Mouse (Mus musculus): ENCODE data around the gene Ndufa4l2. TPM values are rescaled to one million over a fixed set of nuclear protein-coding genes. Genes with fewer than 3 reads are reported as not detected.

Ndufa4l2 gene
- polyA plus RNA-seq, 1 experiment from 2014 or later, result 59.8 TPM

DNA sequence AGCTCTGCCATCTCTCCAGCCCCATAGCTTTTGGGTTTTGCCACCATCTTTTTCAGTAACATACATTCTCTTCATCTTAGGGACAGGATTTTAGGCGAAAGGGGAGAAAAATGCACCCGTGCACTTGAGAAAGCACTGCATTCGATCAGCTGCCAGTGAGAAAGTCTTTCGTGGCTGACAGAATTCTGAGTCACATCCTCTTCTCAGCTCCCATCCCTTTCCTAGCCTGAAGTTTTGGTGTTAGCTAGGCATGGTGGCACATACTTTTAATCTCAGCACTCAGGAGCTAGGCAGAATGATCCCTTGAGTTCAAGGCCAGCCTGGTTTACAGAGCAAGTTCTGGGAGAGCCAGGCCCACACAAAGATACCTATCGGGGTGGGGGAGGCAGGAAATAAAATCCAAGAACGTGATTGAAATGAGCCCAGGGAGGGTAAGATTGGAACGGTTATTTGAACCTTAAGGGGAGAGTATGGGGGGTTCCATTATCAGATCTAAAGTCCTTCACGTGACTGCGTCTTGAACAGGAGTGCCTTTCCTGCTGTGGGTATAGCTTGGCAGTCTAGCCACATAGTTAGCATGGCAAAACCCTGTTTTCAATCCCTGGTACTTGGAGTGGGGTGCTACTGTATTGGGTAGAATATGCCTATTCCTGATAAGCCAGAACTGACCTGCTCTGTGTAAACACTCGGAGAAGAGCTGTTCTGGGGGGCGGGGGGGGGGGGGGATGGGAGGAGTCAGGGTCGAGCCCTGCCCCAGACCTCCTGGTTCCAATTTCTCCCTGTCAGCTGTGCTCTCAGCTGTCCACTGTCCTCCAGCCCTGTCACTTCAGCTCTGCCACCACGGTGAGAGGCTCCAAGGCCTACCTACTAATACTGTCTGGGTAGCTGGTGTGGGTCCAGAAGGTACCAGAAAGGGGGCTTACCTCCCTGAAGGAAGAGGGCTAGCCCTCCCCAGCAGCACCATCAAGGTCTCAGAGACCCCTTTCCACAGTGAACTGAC, 13.6 kb upstream of the Ndufa4l2 start, which contains the start of gene Stac3:
Stac3 (plus strand) TSS at position 793 of the 1,000 bp plus-strand sequence.
- no peak for ATAC-seq (replicated peaks; ENCODE audit: extremely low read depth, insufficient read depth, low FRiP score)
- Histone ChIP-seq H3K9ac (ENCODE audit: low read length) (no peak within 1 kb of the TSS), H3K36me3 (ENCODE audit: control insufficient read depth, insufficient read depth) (peaks cover 40% of the 10 kb centered on the region), H3K4me1 (ENCODE audit: control insufficient read depth, insufficient read depth, low read length) (no peaks in the 10 kb centered on the region), H3K27ac (ENCODE audit: low read length) (no peak within 1 kb of the TSS), H3K4me2 (ENCODE audit: low read depth, low read length) (no peak within 1 kb of the TSS), H3K27me3 (ENCODE audit: control insufficient read depth, insufficient read depth, low read length) (no peaks in the 10 kb centered on the region), H3K9me3 (replicated peaks; ENCODE audit: control insufficient read depth, low read length) (no peaks in the 10 kb centered on the region), H3K4me3 (ENCODE audit: low read length) (no peak within 1 kb of the TSS)
- WGBS, result 61% methylated on average over 13 of the region's 13 CpGs

DNA sequence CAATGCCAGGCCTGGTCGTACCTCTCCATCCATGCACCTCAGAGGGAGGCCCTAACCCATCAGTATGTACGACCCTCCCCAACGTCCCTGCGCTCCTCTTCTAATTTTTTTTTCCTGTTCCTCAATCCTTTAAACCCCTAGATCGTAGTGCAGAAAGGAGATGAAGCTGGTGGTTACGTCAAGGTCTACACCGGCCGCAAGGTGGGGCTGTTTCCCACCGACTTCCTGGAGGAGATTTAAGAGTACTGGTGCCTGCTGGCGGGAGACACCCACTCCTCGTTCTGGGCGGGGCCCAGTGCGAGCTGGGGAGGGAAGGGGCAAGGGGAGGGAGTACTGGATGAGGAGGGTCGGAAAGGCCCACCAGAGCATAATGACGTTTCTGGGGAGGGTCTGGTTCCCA, 6.5 kb upstream of the Ndufa4l2 start:
- Histone ChIP-seq H3K4me3 (ENCODE audit: low read length) (no peak overlapping the region; the same call in 1 of the 2 replicates), H3K4me1 (ENCODE audit: control insufficient read depth, insufficient read depth, low read length) (peaks cover 23% of the 10 kb centered on the region), H3K4me2 (ENCODE audit: low read depth, low read length) (peak overlapping the region; percentile 80), H3K9ac (ENCODE audit: low read length) (no peak overlapping the region), H3K9me3 (replicated peaks; ENCODE audit: control insufficient read depth, low read length) (no peaks in the 10 kb centered on the region), H3K27me3 (ENCODE audit: control insufficient read depth, insufficient read depth, low read length) (peaks cover 48% of the 10 kb centered on the region), H3K27ac (ENCODE audit: low read length) (no peak overlapping the region), H3K36me3 (ENCODE audit: control insufficient read depth, insufficient read depth) (no peaks in the 10 kb centered on the region)
- WGBS, result 7% methylated on average over 15 of the region's 15 CpGs
- ATAC-seq (replicated peaks; ENCODE audit: extremely low read depth, insufficient read depth, low FRiP score), result no peak

DNA sequence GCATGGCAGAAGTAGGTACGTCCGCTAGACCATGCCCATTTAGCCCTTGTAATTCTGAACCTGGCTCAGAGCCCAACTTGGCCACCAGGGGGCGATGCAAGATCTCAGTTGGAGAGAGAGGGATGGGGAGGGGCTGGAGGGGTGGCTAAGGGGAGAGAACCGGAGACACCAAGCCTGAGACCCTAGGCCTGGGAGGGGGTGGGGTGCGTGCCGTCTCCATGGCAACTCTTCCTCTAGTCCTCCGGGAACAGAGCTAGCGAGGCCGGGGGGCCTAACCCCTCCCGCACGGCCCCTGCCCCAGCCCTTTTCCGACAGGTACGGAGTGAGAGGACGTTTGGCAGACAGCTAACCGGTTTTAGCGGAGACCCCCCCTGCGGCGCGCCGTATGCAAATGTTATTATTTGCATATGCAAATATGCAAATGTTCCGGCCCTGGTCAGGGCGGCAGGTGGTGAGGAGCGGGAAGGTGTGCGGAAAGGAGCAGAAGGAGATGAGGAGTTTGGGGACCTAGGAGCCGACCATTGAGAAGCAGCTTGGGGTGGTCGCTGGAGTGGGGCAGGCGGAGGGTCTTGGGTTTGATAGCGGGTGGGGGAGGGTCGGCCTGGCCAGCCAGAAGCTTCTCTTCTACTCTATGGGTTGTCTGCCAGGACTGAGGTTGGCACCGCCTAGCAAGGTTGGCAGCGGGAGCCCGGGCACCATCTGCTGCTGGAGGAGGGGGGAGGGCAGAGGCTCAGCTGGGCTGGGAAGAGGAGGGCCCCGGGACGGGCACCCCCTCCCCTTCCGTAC, 5.5 kb upstream of the Ndufa4l2 start:
- WGBS, result 1% methylated on average over 35 of the region's 35 CpGs
- H3K4me1 ChIP-seq (ENCODE audit: control insufficient read depth, insufficient read depth, low read length), result peaks cover 30% of the 10 kb centered on the region
- peaks cover 55% of the 10 kb centered on the region for H3K27me3 ChIP-seq (ENCODE audit: control insufficient read depth, insufficient read depth, low read length)
- peak; percentile 55; the same call in 1 of the 2 replicates for ATAC-seq (replicated peaks; ENCODE audit: extremely low read depth, insufficient read depth, low FRiP score)
- H3K4me2 ChIP-seq (ENCODE audit: low read depth, low read length), result peak overlapping the region; percentile 80
- H3K4me3 ChIP-seq (ENCODE audit: low read length), result peak overlapping the region; percentile 52
- H3K9ac ChIP-seq (ENCODE audit: low read length), result peak overlapping the region; percentile 23; the same call in 1 of the 2 replicates
- no peaks in the 10 kb centered on the region for H3K9me3 ChIP-seq (replicated peaks; ENCODE audit: control insufficient read depth, low read length)
- no peak overlapping the region for H3K27ac ChIP-seq (ENCODE audit: low read length)
- H3K36me3 ChIP-seq (ENCODE audit: control insufficient read depth, insufficient read depth), result no peaks in the 10 kb centered on the region

- Histone ChIP-seq H3K4me2 (ENCODE audit: low read depth, low read length) (peak overlapping the region; percentile 80; the same call in 1 of the 2 replicates), H3K27me3 (ENCODE audit: control insufficient read depth, insufficient read depth, low read length) (peaks cover 60% of the 10 kb centered on the region), H3K27ac (ENCODE audit: low read length) (no peak overlapping the region), H3K9ac (ENCODE audit: low read length) (no peak overlapping the region; the same call in 1 of the 2 replicates), H3K9me3 (replicated peaks; ENCODE audit: control insufficient read depth, low read length) (no peaks in the 10 kb centered on the region), H3K36me3 (ENCODE audit: control insufficient read depth, insufficient read depth) (no peaks in the 10 kb centered on the region), H3K4me3 (ENCODE audit: low read length) (peak overlapping the region; percentile 52; the same call in 1 of the 2 replicates), H3K4me1 (ENCODE audit: control insufficient read depth, insufficient read depth, low read length) (peaks cover 37% of the 10 kb centered on the region)
- ATAC-seq (replicated peaks; ENCODE audit: extremely low read depth, insufficient read depth, low FRiP score), result no peak
- 23% methylated on average over 17 of the region's 17 CpGs for WGBS
Observed at GRCm38 (mm10) chr10:127509837-127510701, 4.7 kb upstream of the Ndufa4l2 start.

GRCm38 (mm10) chr10:127510895-127511617, 3.7 kb upstream of the Ndufa4l2 start:
- no peak overlapping the region for H3K9ac ChIP-seq (ENCODE audit: low read length)
- H3K4me1 ChIP-seq (ENCODE audit: control insufficient read depth, insufficient read depth, low read length), result peaks cover 42% of the 10 kb centered on the region
- H3K9me3 ChIP-seq (replicated peaks; ENCODE audit: control insufficient read depth, low read length), result no peaks in the 10 kb centered on the region
- peak overlapping the region; percentile 94 for H3K4me2 ChIP-seq (ENCODE audit: low read depth, low read length)
- no peak overlapping the region for H3K27ac ChIP-seq (ENCODE audit: low read length)
- peak overlapping the region; percentile 61 for H3K4me3 ChIP-seq (ENCODE audit: low read length)
- H3K27me3 ChIP-seq (ENCODE audit: control insufficient read depth, insufficient read depth, low read length), result peaks cover 60% of the 10 kb centered on the region
- no peaks in the 10 kb centered on the region for H3K36me3 ChIP-seq (ENCODE audit: control insufficient read depth, insufficient read depth)
- ATAC-seq (replicated peaks; ENCODE audit: extremely low read depth, insufficient read depth, low FRiP score), result no peak
- WGBS, result 16% methylated on average over 11 of the region's 11 CpGs

GRCm38 (mm10) chr10:127511634-127512306, 3.0 kb upstream of the Ndufa4l2 start:
- ATAC-seq (replicated peaks; ENCODE audit: extremely low read depth, insufficient read depth, low FRiP score), result no peak
- Histone ChIP-seq H3K9ac (ENCODE audit: low read length) (peak overlapping the region; percentile 69), H3K27ac (ENCODE audit: low read length) (no peak overlapping the region), H3K4me1 (ENCODE audit: control insufficient read depth, insufficient read depth, low read length) (peaks cover 49% of the 10 kb centered on the region), H3K36me3 (ENCODE audit: control insufficient read depth, insufficient read depth) (no peaks in the 10 kb centered on the region), H3K27me3 (ENCODE audit: control insufficient read depth, insufficient read depth, low read length) (peaks cover 60% of the 10 kb centered on the region), H3K9me3 (replicated peaks; ENCODE audit: control insufficient read depth, low read length) (no peaks in the 10 kb centered on the region), H3K4me3 (ENCODE audit: low read length) (peak overlapping the region; percentile 61), H3K4me2 (ENCODE audit: low read depth, low read length) (peak overlapping the region; percentile 94)
- 1% methylated on average over 45 of the region's 46 CpGs for WGBS

GRCm38 (mm10) chr10:127512307-127512666, 2.5 kb upstream of the Ndufa4l2 start:
- peak overlapping the region; percentile 69 for H3K9ac ChIP-seq (ENCODE audit: low read length)
- H3K27me3 ChIP-seq (ENCODE audit: control insufficient read depth, insufficient read depth, low read length), result peaks cover 58% of the 10 kb centered on the region
- peak overlapping the region; percentile 94 for H3K4me2 ChIP-seq (ENCODE audit: low read depth, low read length)
- WGBS, result 3% methylated on average over 7 of the region's 7 CpGs
- no peak overlapping the region for H3K27ac ChIP-seq (ENCODE audit: low read length)
- no peaks in the 10 kb centered on the region for H3K36me3 ChIP-seq (ENCODE audit: control insufficient read depth, insufficient read depth)
- no peak for ATAC-seq (replicated peaks; ENCODE audit: extremely low read depth, insufficient read depth, low FRiP score)
- H3K4me1 ChIP-seq (ENCODE audit: control insufficient read depth, insufficient read depth, low read length), result peaks cover 55% of the 10 kb centered on the region
- H3K4me3 ChIP-seq (ENCODE audit: low read length), result peak overlapping the region; percentile 61
- H3K9me3 ChIP-seq (replicated peaks; ENCODE audit: control insufficient read depth, low read length), result no peaks in the 10 kb centered on the region

All from heart, embryonic 16.5 days (tissue).